Mouse (Mus musculus) small intestine, adult 2 months (tissue): ENCODE data around the gene Cbll1.

Source experiments
- CTCF ChIP-seq: fragments of 200-500 bp; IDR thresholded peaks from 2 replicates; pipeline ENCODE4 v1.5.1; 2012; ENCODE audit warnings: low read depth, mild to moderate bottlenecking, control low read depth, inconsistent platforms, low read length, moderate library complexity, mixed read lengths; ENCODE audit not compliant: insufficient replicate concordance, insufficient read length; ENCODE audit errors: extremely low read depth
- POLR2A ChIP-seq: fragments of 200-500 bp; IDR thresholded peaks from 2 replicates; pipeline ENCODE4 v1.6.1; 2012; ENCODE audit warnings: low read depth, mild to moderate bottlenecking, control low read depth, inconsistent platforms, low read length, moderate library complexity

- TF ChIP-seq POLR2A (no peak), CTCF (no peak)
Observed at GRCm38 (mm10) chr12:31539783-31540182, 40.4 kb upstream of the Cbll1 start.
